Mouse (Mus musculus) 416B (cell line): ENCODE measurements around the gene Ankrd28.
A peak's percentile ranks its signal among the peaks of the same experiment; 100 is the strongest.
"Not testable (repeated sequence)": the region's sequence is repeated elsewhere in the genome, so short reads cannot be mapped to it uniquely, and the experiment has no call there.

ENCODE experiments used
- DNase-seq: peaks from one replicate; pipeline ENCODE4 v3.0.0; 2011; ENCODE audit warnings: low read depth

Gene Ankrd28

DNA sequence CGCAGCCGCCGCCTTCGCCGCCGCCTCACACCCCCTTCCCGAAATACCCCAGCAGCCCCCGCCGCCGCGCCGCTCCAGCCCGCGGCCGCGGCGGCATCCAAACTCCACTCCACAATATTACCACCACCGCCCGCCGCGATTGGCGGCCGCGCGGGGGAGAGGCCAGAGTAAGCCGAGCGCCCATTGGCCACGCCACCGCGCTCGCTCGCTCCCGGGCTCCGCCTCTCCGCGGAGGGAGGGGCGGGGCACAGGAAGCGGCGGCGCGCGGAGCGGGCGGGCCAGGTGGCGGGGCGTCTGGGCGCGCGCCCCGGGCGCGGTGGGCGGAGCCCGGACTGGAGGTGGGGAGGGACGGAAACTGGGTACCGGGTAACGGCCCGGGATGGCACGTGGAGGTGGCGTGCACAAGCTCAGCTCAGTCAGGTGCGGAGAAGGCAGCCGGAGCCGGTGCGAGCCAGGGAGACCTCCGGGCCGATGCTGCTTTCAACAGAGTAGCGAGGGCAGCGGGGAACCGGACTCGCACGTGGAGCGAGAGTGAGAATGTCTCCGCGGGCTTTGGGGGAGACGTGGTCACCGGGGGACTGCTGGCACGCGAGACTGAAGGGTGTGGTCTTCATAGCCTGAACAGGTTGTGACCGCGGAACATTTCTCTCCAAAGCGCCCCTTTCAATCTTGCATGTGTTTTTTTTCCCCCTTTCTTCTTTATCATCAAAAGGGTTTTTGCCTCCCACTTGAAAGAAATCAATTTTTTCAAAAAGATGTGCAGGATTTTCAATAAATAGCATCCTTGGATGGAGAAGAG lies at the start of gene Ankrd28:
TSS of gene Ankrd28 (minus strand) at position 81 of the 799 bp plus-strand sequence.
- peak; percentile 89 for DNase-seq

GRCm38 (mm10) chr14:31879456-31879855 lies 49.0 kb upstream of the Ankrd28 start:
- DNase-seq = no peak

DNA sequence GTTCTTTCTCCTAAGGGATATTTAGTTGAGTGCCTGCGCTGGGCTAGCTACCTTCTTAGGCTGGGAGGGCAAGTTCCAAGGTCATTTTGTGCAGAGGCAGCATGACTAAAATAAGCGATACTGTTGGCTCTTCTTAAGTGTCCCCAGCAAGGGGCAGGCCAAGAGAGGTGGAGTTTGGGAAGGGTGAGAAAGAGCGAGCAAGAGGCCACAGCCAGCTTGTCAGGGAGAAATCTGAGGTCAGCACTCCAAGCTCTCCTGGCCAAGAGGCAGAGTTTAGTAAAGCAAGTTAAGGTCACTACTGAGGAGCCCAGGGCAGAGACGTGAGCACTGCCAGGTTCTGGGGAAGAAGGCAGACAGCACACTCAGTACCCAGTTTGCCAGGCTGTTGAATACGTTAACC lies 41.7 kb upstream of the Ankrd28 start:
- no peak for DNase-seq

DNA sequence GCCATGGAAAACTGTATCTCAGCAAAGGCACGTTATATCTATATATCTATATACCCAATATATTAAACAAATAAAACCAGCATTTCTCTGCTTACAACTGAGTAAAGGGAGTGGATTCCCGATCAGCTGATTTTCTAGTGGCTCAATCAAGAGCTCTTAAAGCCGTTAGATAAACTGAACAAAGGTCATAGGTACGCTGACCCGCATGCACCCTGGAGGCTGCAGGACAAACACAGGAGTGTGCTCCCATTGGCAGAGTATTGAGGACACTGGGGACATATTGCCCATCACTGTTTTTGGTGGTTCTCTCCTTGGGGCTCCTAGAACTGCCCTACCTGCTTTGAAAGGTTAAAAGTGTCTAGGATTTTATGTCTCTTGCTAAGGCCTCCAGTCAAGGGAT lies 40.0 kb upstream of the Ankrd28 start:
- no peak for DNase-seq

DNA sequence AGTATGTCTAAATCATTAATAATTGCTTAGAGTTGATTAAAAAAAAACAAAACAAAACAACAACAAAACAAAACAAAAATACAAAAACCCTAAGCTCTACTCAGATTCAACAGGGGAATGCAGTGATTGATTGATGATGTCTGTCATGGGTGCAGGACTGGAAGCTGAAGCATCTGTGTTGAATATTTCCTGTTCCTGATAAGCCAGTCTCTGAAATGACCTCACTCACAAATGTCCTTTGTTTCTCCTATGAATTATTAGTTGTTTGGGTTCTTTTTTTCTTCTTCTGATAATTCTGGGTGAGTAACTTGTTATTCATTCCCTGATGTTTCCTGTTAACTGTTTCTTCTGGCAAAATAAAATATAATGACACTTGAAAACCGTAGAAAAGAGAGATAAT lies 38.1 kb upstream of the Ankrd28 start:
- no peak for DNase-seq

DNA sequence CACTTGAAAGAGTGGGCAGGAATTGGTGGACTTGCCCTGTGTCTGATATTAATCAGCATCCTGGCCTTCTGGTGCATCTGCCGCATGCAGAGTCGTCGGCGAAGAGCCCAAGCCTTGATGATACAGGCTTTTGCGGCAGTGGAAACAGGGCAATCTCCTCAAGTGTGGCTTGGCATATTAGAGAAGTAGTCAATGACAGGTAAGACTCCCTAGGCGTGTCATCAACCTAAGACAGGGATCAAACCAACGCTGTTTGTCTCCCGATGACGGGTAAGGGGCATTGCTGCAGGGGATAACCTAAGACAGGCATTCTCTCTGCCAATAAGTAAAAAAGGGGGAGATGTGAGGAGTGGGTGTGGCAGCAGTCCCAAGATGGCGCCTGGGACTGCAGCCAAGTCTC lies 35.9 kb upstream of the Ankrd28 start:
- not testable (repeated sequence) for DNase-seq

- DNase-seq = no peak
These were observed 28.2 kb upstream of the Ankrd28 start for GRCm38 (mm10) chr14:31858679-31859078.

- DNase-seq = no peak
These were observed 26.9 kb upstream of the Ankrd28 start for GRCm38 (mm10) chr14:31857096-31857975.

GRCm38 (mm10) chr14:31856007-31856406 lies 25.6 kb upstream of the Ankrd28 start:
- no peak for DNase-seq

GRCm38 (mm10) chr14:31854667-31855066 lies 24.2 kb upstream of the Ankrd28 start:
- no peak for DNase-seq

DNA sequence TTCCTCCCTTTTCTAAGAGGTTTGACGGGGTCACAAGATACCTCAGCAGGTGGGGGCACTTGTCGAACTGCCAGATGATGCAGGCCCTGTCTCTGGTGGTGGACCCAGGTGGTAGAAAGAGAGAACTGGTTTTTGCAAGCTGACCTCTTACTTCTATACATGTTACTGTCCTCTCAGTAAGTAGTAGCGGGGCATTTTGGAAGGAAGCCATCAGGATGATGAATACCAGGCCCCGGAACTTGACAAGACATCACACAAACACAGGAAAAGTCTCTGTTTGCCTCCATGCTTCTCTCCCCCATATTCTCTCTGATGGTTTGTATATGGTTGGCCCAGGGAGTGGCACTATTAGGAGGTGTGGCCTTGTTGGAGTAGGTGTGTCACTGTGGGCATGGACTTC lies 13.1 kb upstream of the Ankrd28 start:
- DNase-seq = no peak

DNA sequence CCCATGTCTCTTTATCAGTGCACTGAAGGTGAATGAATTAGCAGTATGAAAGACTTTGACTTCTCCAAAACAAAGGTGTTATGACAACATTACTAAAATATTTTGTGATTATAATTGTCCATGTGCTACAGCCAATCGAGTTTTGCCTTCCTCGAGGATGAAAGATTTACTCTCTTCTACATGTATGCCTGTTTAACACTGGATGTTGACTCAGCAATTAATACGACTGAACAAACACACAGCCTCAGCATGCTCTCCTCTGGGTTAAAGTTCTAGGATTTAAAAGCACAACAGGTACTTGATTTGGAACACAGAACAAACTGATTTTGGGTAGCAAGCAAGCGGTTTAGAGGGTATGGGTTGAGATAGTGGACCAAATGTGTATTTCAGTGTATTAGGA lies 1.6 kb upstream of the Ankrd28 start:
- DNase-seq = peak; percentile 20

DNA sequence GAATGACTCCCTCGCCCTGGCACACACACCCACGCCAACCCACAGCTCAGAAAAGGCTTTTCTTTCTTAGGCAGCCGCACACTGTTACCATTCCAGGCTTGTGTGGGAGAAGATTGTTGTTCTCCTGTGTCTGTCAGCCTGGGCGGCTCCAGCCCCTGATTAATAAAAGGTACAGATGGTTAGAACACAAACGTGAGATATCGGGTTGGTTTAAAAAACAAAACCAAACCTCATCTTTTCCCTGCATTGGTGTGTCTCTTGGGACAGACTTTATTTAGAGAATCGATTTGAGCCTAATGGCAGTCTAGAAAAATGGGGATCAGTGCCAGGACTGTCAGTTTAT lies 890 bp upstream of the Ankrd28 start:
- DNase-seq = no peak

GRCm38 (mm10) chr14:31829761-31830562 lies 489 bp downstream of the Ankrd28 start:
- DNase-seq = no peak

GRCm38 (mm10) chr14:31827221-31827620 lies 3.2 kb downstream of the Ankrd28 start:
- DNase-seq = no peak

- peak; percentile 42 for DNase-seq
These were observed 20.5 kb downstream of the Ankrd28 start for GRCm38 (mm10) chr14:31809942-31810341.

DNA sequence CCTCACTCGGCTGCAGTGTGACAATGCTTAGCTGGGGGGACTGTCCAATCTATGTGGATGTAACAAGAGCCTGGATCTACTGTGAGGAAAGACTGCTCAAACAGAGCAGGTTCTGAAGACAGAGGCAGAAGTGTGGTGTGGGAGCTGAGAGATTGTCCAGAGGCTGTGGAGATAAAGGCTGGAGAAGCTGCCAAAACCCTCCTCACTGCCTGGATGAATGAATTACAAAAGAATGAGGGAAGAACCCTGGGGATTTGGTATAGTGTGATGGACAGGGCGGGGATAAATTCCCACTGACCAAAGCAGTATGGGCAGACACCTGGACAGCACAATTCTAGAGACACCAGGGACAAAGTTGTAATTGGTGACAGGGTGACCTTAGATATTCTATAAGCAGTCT lies 26.7 kb downstream of the Ankrd28 start:
- no peak for DNase-seq

DNA sequence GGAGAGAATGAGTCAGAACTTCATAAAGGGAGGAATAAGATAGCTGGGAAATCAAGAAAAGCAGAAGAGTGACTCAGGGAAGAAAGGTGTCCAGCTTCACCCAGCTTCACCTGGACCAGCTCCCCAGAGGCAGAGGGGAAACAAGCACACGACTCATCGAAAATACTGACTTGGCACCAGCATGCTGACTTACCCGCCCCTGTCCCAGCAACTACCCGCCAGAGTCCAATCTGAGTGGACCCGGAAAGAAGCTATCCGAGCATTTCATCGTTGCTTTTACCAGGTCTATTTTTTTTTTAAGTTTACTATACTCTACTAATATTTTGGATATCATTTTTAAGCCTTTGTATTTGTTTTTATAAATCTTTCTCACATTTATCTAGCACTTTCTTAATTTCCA lies 29.5 kb downstream of the Ankrd28 start:
- no peak for DNase-seq

- DNase-seq = no peak
These were observed 30.0 kb downstream of the Ankrd28 start for GRCm38 (mm10) chr14:31800446-31800845.

- DNase-seq = no peak
These were observed 31.5 kb downstream of the Ankrd28 start for GRCm38 (mm10) chr14:31798937-31799336.

- no peak for DNase-seq
These were observed 34.9 kb downstream of the Ankrd28 start for GRCm38 (mm10) chr14:31795535-31795934.

- no peak for DNase-seq
These were observed 35.7 kb downstream of the Ankrd28 start for GRCm38 (mm10) chr14:31794776-31795126.
